21 mouse cellular contexts compared by ENCODE assay signal in the genomic region with DNA sequence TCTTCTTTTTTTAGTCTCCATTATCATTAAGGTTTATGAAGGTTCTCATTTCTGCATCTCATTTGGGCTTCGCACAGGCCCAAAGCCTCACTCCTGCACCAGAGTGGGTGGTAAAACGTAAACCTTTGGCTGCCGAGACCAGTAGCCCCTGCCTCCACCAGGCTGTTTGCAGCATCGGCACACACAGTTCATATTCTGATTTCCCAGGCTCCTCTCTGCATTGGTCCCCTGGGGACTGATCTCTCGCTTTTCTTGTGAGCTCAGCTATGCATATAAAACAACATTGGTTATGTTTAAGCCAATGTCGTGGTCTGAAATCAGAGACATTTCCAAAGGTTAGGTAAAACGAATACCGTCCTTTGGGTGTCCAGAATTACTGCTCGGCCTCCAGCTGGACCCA. TPM values are rescaled to one million over a fixed set of nuclear protein-coding genes. Genes with fewer than 3 reads are reported as not detected.
A peak's percentile ranks its signal among the peaks of the same experiment; 100 is the strongest.
DNase-seq lines count a peak whose midpoint lies in the region; ATAC-seq lines count a peak whose summit lies in the region.
"Had no signal": no experiment of that assay in that cellular context is flagged by ENCODE, and none has a peak within 500 bp of the region (broad histone marks: within the 10 kb centered on the region; RNA-seq: fewer than 3 reads in every experiment).

No protein-coding gene starts in this region.

- H3K9me3 ChIP-seq in midbrain, embryonic 11.5 days (ENCODE audit: control insufficient read depth, low read length) = no peaks in the 10 kb centered on the region
- H3K9me3 ChIP-seq in midbrain, embryonic 10.5 days (replicated peaks) = no peaks in the 10 kb centered on the region
- H3K9me3 ChIP-seq in midbrain, embryonic 13.5 days = no peaks in the 10 kb centered on the region
- H3K9me3 ChIP-seq: embryonic facial prominence, embryonic 15.5 days; heart, embryonic 12.5 days; limb, embryonic 15.5 days; liver, embryonic 15.5 days had no signal

- peaks cover 2% of the 10 kb centered on the region; the same call in 1 of the 2 replicates for H3K27me3 ChIP-seq in midbrain, embryonic 11.5 days (ENCODE audit: control insufficient read depth, insufficient read depth, low read length)
- peaks cover 31% of the 10 kb centered on the region for H3K27me3 ChIP-seq in midbrain, embryonic 10.5 days (ENCODE audit: low read depth, poor library complexity, severe bottlenecking)
- peaks cover 19% of the 10 kb centered on the region for H3K27me3 ChIP-seq in midbrain, embryonic 13.5 days

- H3K27ac ChIP-seq in midbrain, embryonic 11.5 days (ENCODE audit: low read depth, low read length) = no peak overlapping the region
- H3K27ac ChIP-seq in midbrain, embryonic 10.5 days (replicated peaks) = no peak overlapping the region
- peak overlapping the region; percentile 62 for H3K27ac ChIP-seq in midbrain, embryonic 13.5 days
- H3K27ac ChIP-seq: embryonic facial prominence, embryonic 15.5 days; limb, embryonic 15.5 days; liver, embryonic 15.5 days; macrophage had no signal

- H3K4me1 ChIP-seq in midbrain, embryonic 11.5 days (ENCODE audit: control insufficient read depth, insufficient read depth, low read length) = peaks cover 3% of the 10 kb centered on the region; the same call in 1 of the 2 replicates
- peaks cover 10% of the 10 kb centered on the region for H3K4me1 ChIP-seq in midbrain, embryonic 10.5 days
- peaks cover 13% of the 10 kb centered on the region for H3K4me1 ChIP-seq in midbrain, embryonic 13.5 days (replicated peaks)
- H3K4me1 ChIP-seq: embryonic facial prominence, embryonic 15.5 days; liver, embryonic 15.5 days had no signal

- H3K36me3 ChIP-seq in midbrain, embryonic 11.5 days (ENCODE audit: control insufficient read depth, insufficient read depth, low read length) = no peaks in the 10 kb centered on the region
- H3K36me3 ChIP-seq in midbrain, embryonic 10.5 days = no peaks in the 10 kb centered on the region
- no peaks in the 10 kb centered on the region for H3K36me3 ChIP-seq in midbrain, embryonic 13.5 days
- H3K36me3 ChIP-seq: embryonic facial prominence, embryonic 15.5 days; heart, embryonic 12.5 days; limb, embryonic 15.5 days; liver, embryonic 15.5 days had no signal

- H3K4me3 ChIP-seq in midbrain, embryonic 11.5 days (ENCODE audit: low read depth, low read length) = no peak overlapping the region
- no peak overlapping the region for H3K4me3 ChIP-seq in midbrain, embryonic 10.5 days
- H3K4me3 ChIP-seq in midbrain, embryonic 13.5 days (replicated peaks) = no peak overlapping the region
- H3K4me3 ChIP-seq: embryonic facial prominence, embryonic 15.5 days; heart, embryonic 12.5 days; limb, embryonic 15.5 days; liver, embryonic 15.5 days had no signal

- WGBS in midbrain, embryonic 11.5 days = 76% methylated on average over 9 of the region's 9 CpGs
- WGBS in midbrain, embryonic 10.5 days = 85% methylated on average over 9 of the region's 9 CpGs
- WGBS in midbrain, embryonic 13.5 days = 54% methylated on average over 9 of the region's 9 CpGs

- no peak overlapping the region for H3K9ac ChIP-seq in midbrain, embryonic 11.5 days (ENCODE audit: low read length)
- H3K9ac ChIP-seq in midbrain, embryonic 13.5 days (replicated peaks) = no peak overlapping the region
- H3K9ac ChIP-seq: embryonic facial prominence, embryonic 15.5 days; heart, embryonic 12.5 days; limb, embryonic 15.5 days; liver, embryonic 15.5 days had no signal

- no peak overlapping the region for H3K4me2 ChIP-seq in midbrain, embryonic 11.5 days
- H3K4me2 ChIP-seq in midbrain, embryonic 13.5 days (replicated peaks) = no peak overlapping the region
- H3K4me2 ChIP-seq: embryonic facial prominence, embryonic 15.5 days; heart, embryonic 12.5 days; limb, embryonic 15.5 days; liver, embryonic 15.5 days had no signal

- ATAC-seq in midbrain, embryonic 11.5 days (ENCODE audit: low FRiP score) = no peak
- 0 out of 2 replicates have a peak, but pooled peaks have one; percentile 43 for ATAC-seq in midbrain, embryonic 13.5 days
- ATAC-seq: activated CD4-positive, CD25-positive, alpha-beta regulatory T cell, adult 4 months; inflammation-experienced regulatory T-cells, adult 6 months had no signal

- DNase-seq in cerebellum, postnatal 10 days = peak; percentile 45 to 58
- no peak for DNase-seq in cerebellum, postnatal 4 days (ENCODE audit: low spot score in 2 of 2)
- DNase-seq in midbrain, embryonic 11.5 days (ENCODE audit: low spot score, missing footprints) = peak; percentile 73
- DNase-seq in midbrain, embryonic 10.5 days (ENCODE audit: low spot score) = no peak
- DNase-seq in thymus, adult 18-20 months = no peak
- DNase-seq in ovary, postnatal 14 days (ENCODE audit: low spot score) = no peak
- DNase-seq in layer of hippocampus, adult 18-20 months (ENCODE audit: low spot score in 2 of 2) = no peak
- DNase-seq: adrenal gland, postnatal 10 days; cerebellum, postnatal 25 days; heart, adult 11 months; heart, postnatal 14 days; kidney, postnatal 25 days; right cerebral cortex, postnatal 4 days had no signal

RNA-seq across cellular contexts. Expression of a gene that starts 32.3 kb away (rescaled TPM):
- polyA plus RNA-seq in midbrain, embryonic 11.5 days (2014; fragmentation: Nextera tagmentation; extraction: Ambion mirVana) = 54.5 and 60.0 TPM in 2 replicates
- 69.3 and 75.2 TPM in 2 replicates for polyA plus RNA-seq in midbrain, embryonic 10.5 days (2016; fragmentation: Nextera tagmentation; extraction: Ambion mirVana)
- polyA plus RNA-seq in midbrain, embryonic 13.5 days (2015; fragmentation: Nextera tagmentation; extraction: Ambion mirVana) = 45.1 and 48.0 TPM in 2 replicates
- total RNA-seq in layer of hippocampus, adult 18-20 months (2021) = 10 to 100 TPM; 49.3 to 51.7 TPM

RNA-seq across cellular contexts. Expression of a gene that starts 42.3 kb away (rescaled TPM):
- polyA plus RNA-seq in midbrain, embryonic 11.5 days (2014; fragmentation: Nextera tagmentation; extraction: Ambion mirVana) = 4.0 and 4.4 TPM in 2 replicates
- polyA plus RNA-seq in midbrain, embryonic 10.5 days (2016; fragmentation: Nextera tagmentation; extraction: Ambion mirVana) = 1.9 and 2.8 TPM in 2 replicates
- 7.2 and 10.1 TPM in 2 replicates for polyA plus RNA-seq in midbrain, embryonic 13.5 days (2015; fragmentation: Nextera tagmentation; extraction: Ambion mirVana)
- 100 to 1,000 TPM; 285 to 286 TPM for total RNA-seq in layer of hippocampus, adult 18-20 months (2021)
- polyA plus RNA-seq: activated CD4-positive, CD25-positive, alpha-beta regulatory T cell, adult 4 months; inflammation-experienced regulatory T-cells, adult 6 months; macrophage had no signal

Comparison
In these comparisons a context has a peak if more than half of its experiments do, and no peak if none do; other contexts are left out.
1. DNase-seq: peak in cerebellum, postnatal 10 days (2 of 2) and midbrain, embryonic 11.5 days (single experiment); none in cerebellum, postnatal 4 days (0 of 2), midbrain, embryonic 10.5 days (single experiment), thymus, adult 18-20 months (0 of 2), ovary, postnatal 14 days (single experiment) and layer of hippocampus, adult 18-20 months (0 of 2).